Mouse (Mus musculus): ENCODE data around the gene Sh3d21. TPM values are rescaled to one million over a fixed set of nuclear protein-coding genes. Genes with fewer than 3 reads are reported as not detected.
A peak's percentile ranks its signal among the peaks of the same experiment; 100 is the strongest.

The Sh3d21 gene
- 0.39 and 0.41 TPM in 2 replicates for polyA plus RNA-seq (2015; fragmentation: Nextera tagmentation; extraction: Ambion mirVana)

GRCm38 (mm10) chr4:126163067-126163659 is at the start of gene Sh3d21:
Gene Sh3d21 (minus strand): TSS chr4:126163491.
- 7% methylated on average over 22 of the region's 22 CpGs for WGBS
- 0 out of 2 replicates have a peak, but pooled peaks have one; percentile 36 for ATAC-seq

GRCm38 (mm10) chr4:126207081-126207480 is 43.8 kb upstream of the Sh3d21 start:
- ATAC-seq, result no peak
- 63% methylated on average over 6 of the region's 6 CpGs for WGBS
- no peaks in the 10 kb centered on the region for H3K9me3 ChIP-seq (replicated peaks)
- H3K36me3 ChIP-seq (ENCODE audit: poor library complexity, severe bottlenecking), result no peaks in the 10 kb centered on the region
- no peak overlapping the region for H3K4me3 ChIP-seq
- H3K9ac ChIP-seq, result no peak overlapping the region
- no peak overlapping the region for H3K4me2 ChIP-seq
- peaks cover 2% of the 10 kb centered on the region; the same call in 1 of the 2 replicates for H3K4me1 ChIP-seq
- no peak overlapping the region for H3K27ac ChIP-seq
- H3K27me3 ChIP-seq, result peaks cover 3% of the 10 kb centered on the region; the same call in 1 of the 2 replicates

More at GRCm38 (mm10) chr4:126163067-126163659, at the start of gene Sh3d21:
- H3K27ac ChIP-seq, result no peak within 1 kb of the TSS
- H3K9me3 ChIP-seq (replicated peaks), result no peaks in the 10 kb centered on the region
- peaks cover 32% of the 10 kb centered on the region for H3K36me3 ChIP-seq (ENCODE audit: poor library complexity, severe bottlenecking)
- H3K9ac ChIP-seq, result peak within 1 kb of the TSS; percentile 85
- peak within 1 kb of the TSS; percentile 99 for H3K4me2 ChIP-seq
- no peaks in the 10 kb centered on the region for H3K27me3 ChIP-seq
- peak within 1 kb of the TSS; percentile 57 for H3K4me3 ChIP-seq
- peaks cover 16% of the 10 kb centered on the region for H3K4me1 ChIP-seq

- Histone ChIP-seq H3K9me3 (replicated peaks) (no peaks in the 10 kb centered on the region), H3K27me3 (peaks cover 3% of the 10 kb centered on the region; the same call in 1 of the 2 replicates), H3K4me2 (no peak overlapping the region), H3K4me1 (peaks cover 13% of the 10 kb centered on the region), H3K36me3 (ENCODE audit: poor library complexity, severe bottlenecking) (no peaks in the 10 kb centered on the region), H3K9ac (no peak overlapping the region), H3K4me3 (no peak overlapping the region), H3K27ac (no peak overlapping the region)
- WGBS, result 64% methylated on average over 1 of the region's 1 CpGs
- ATAC-seq, result no peak
Measured at GRCm38 (mm10) chr4:126205386-126205785, 42.1 kb upstream of the Sh3d21 start.

- no peak overlapping the region for H3K4me2 ChIP-seq
- ATAC-seq, result no peak
- WGBS, result 90% methylated on average over 12 of the region's 12 CpGs
Measured at GRCm38 (mm10) chr4:126204661-126205230, 41.5 kb upstream of the Sh3d21 start.

GRCm38 (mm10) chr4:126204016-126204415 is 40.7 kb upstream of the Sh3d21 start:
- Histone ChIP-seq H3K9ac (no peak overlapping the region), H3K4me2 (no peak overlapping the region), H3K4me1 (peaks cover 27% of the 10 kb centered on the region), H3K27ac (no peak overlapping the region), H3K4me3 (no peak overlapping the region), H3K9me3 (replicated peaks) (no peaks in the 10 kb centered on the region), H3K27me3 (peaks cover 3% of the 10 kb centered on the region; the same call in 1 of the 2 replicates), H3K36me3 (ENCODE audit: poor library complexity, severe bottlenecking) (no peaks in the 10 kb centered on the region)
- 86% methylated on average over 8 of the region's 8 CpGs for WGBS
- ATAC-seq, result no peak

More at GRCm38 (mm10) chr4:126204661-126205230, 41.5 kb upstream of the Sh3d21 start:
- peaks cover 20% of the 10 kb centered on the region for H3K4me1 ChIP-seq
- H3K4me3 ChIP-seq, result no peak overlapping the region
- H3K27ac ChIP-seq, result no peak overlapping the region
- no peaks in the 10 kb centered on the region for H3K36me3 ChIP-seq (ENCODE audit: poor library complexity, severe bottlenecking)
- H3K9ac ChIP-seq, result no peak overlapping the region
- H3K9me3 ChIP-seq (replicated peaks), result no peaks in the 10 kb centered on the region
- peaks cover 3% of the 10 kb centered on the region; the same call in 1 of the 2 replicates for H3K27me3 ChIP-seq

GRCm38 (mm10) chr4:126203336-126203895 is 40.1 kb upstream of the Sh3d21 start:
- no peak for ATAC-seq
- peak overlapping the region; percentile 74 for H3K4me3 ChIP-seq
- H3K4me1 ChIP-seq, result peaks cover 33% of the 10 kb centered on the region
- WGBS, result 77% methylated on average over 10 of the region's 10 CpGs
- H3K9me3 ChIP-seq (replicated peaks), result no peaks in the 10 kb centered on the region
- H3K4me2 ChIP-seq, result peak overlapping the region; percentile 77
- peak overlapping the region; percentile 54 for H3K9ac ChIP-seq
- H3K27ac ChIP-seq, result peak overlapping the region; percentile 67
- H3K27me3 ChIP-seq, result peaks cover 3% of the 10 kb centered on the region; the same call in 1 of the 2 replicates
- no peaks in the 10 kb centered on the region for H3K36me3 ChIP-seq (ENCODE audit: poor library complexity, severe bottlenecking)

GRCm38 (mm10) chr4:126202303-126203181 is 39.3 kb upstream of the Sh3d21 start, which contains the start of gene Thrap3:
Gene Thrap3 (minus strand): TSS chr4:126202760.
- Histone ChIP-seq H3K27me3 (peaks cover 3% of the 10 kb centered on the region; the same call in 1 of the 2 replicates), H3K4me3 (peak within 1 kb of the TSS; percentile 74), H3K27ac (peak within 1 kb of the TSS; percentile 91), H3K4me1 (peaks cover 40% of the 10 kb centered on the region), H3K36me3 (ENCODE audit: poor library complexity, severe bottlenecking) (no peaks in the 10 kb centered on the region), H3K9ac (peak within 1 kb of the TSS; percentile 81), H3K9me3 (replicated peaks) (no peaks in the 10 kb centered on the region), H3K4me2 (peak within 1 kb of the TSS; percentile 77)
- WGBS, result under 1% methylated on average over 72 of the region's 75 CpGs
- ATAC-seq, result peak; percentile 100

GRCm38 (mm10) chr4:126201514-126202302 is 38.4 kb upstream of the Sh3d21 start:
- H3K4me1 ChIP-seq, result peaks cover 41% of the 10 kb centered on the region
- no peak for ATAC-seq
- peak overlapping the region; percentile 91 for H3K27ac ChIP-seq
- peaks cover 3% of the 10 kb centered on the region; the same call in 1 of the 2 replicates for H3K27me3 ChIP-seq
- peak overlapping the region; percentile 77 for H3K4me2 ChIP-seq
- H3K9ac ChIP-seq, result peak overlapping the region; percentile 81
- no peaks in the 10 kb centered on the region for H3K9me3 ChIP-seq (replicated peaks)
- H3K36me3 ChIP-seq (ENCODE audit: poor library complexity, severe bottlenecking), result 0 out of 2 replicates have a peak, but pooled peaks cover 4% of the 10 kb centered on the region
- peak overlapping the region; percentile 74 for H3K4me3 ChIP-seq
- under 1% methylated on average over 28 of the region's 28 CpGs for WGBS

- no peak for ATAC-seq
- 84% methylated on average over 2 of the region's 2 CpGs for WGBS
- Histone ChIP-seq H3K9me3 (replicated peaks) (no peaks in the 10 kb centered on the region), H3K36me3 (ENCODE audit: poor library complexity, severe bottlenecking) (0 out of 2 replicates have a peak, but pooled peaks cover 4% of the 10 kb centered on the region), H3K27me3 (peaks cover 3% of the 10 kb centered on the region; the same call in 1 of the 2 replicates), H3K4me3 (peak overlapping the region; percentile 74), H3K9ac (peak overlapping the region; percentile 81), H3K27ac (no peak overlapping the region), H3K4me1 (peaks cover 41% of the 10 kb centered on the region), H3K4me2 (peak overlapping the region; percentile 77)
Measured at GRCm38 (mm10) chr4:126200656-126201055, 37.4 kb upstream of the Sh3d21 start.

GRCm38 (mm10) chr4:126200036-126200435 is 36.7 kb upstream of the Sh3d21 start:
- Histone ChIP-seq H3K27ac (no peak overlapping the region), H3K9me3 (replicated peaks) (no peaks in the 10 kb centered on the region), H3K4me3 (no peak overlapping the region), H3K4me2 (peak overlapping the region; percentile 77), H3K4me1 (peaks cover 41% of the 10 kb centered on the region), H3K36me3 (ENCODE audit: poor library complexity, severe bottlenecking) (0 out of 2 replicates have a peak, but pooled peaks cover 4% of the 10 kb centered on the region), H3K27me3 (peaks cover 3% of the 10 kb centered on the region; the same call in 1 of the 2 replicates), H3K9ac (peak overlapping the region; percentile 81; the same call in 1 of the 2 replicates)
- WGBS, result 63% methylated on average over 1 of the region's 1 CpGs
- ATAC-seq, result no peak

Data from forebrain, embryonic 13.5 days (tissue).